Mouse (Mus musculus): Measurements from ENCODE around the gene Wdr46.

DNA sequence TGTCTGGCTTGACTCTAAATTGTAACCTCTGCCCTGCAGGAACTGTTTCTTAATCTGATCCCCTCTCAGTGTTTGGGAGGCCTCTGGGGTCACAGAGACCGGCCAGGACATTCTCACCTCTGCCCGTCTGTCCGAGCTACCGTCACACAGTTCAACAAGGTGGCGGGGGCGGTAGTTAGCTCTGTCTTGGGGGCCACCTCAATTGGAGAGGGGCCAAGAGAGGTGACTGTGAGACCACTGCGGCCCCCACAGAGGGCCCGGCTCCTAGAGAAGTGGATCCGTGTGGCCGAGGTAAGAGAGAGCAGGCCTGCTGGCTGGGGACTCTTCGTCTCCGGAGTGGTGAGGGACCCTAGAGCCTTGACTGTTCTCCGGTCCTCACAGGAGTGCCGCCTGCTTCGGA is 7.5 kb upstream of the Wdr46 start:
- TF ChIP-seq POLR2A (IDR thresholded peaks at IDR 0.05; ENCODE audit: borderline replicate concordance, low read depth, low read length): no peak
- TF ChIP-seq CTCF (IDR thresholded peaks at IDR 0.05; ENCODE audit: low read depth, low read length): no peak
